In genomic region chr5:138275216-138276050, GRCm38 (mm10) we compare ENCODE assay signal across 8 mouse cellular contexts. TPM values are rescaled to one million over a fixed set of nuclear protein-coding genes. Genes with fewer than 3 reads are reported as not detected.
DNase-seq lines count a peak whose midpoint lies in the region; ATAC-seq and TF ChIP-seq lines count a peak whose summit lies in the region.

No protein-coding gene starts in this region.

- H3K36me3 ChIP-seq in ES-Bruce4 (ENCODE audit: control insufficient read depth, insufficient read depth, low read length, poor library complexity, severe bottlenecking): no peaks in the 10 kb centered on the region
- H3K36me3 ChIP-seq in intestine, embryonic 14.5 days (ENCODE audit: control insufficient read depth, insufficient read depth, low read length): peaks cover 12% of the 10 kb centered on the region
- H3K36me3 ChIP-seq in midbrain, embryonic 11.5 days (ENCODE audit: control insufficient read depth, insufficient read depth, low read length): no peaks in the 10 kb centered on the region

- TF ChIP-seq EP300 in ES-Bruce4 (IDR thresholded peaks at IDR 0.05; ENCODE audit: insufficient read depth, low read depth, low read length): no peak

- H3K4me3 ChIP-seq in ES-Bruce4 (ENCODE audit: low read depth, low read length): peak overlapping the region; percentile 19; the same call in 1 of the 2 replicates
- no peak overlapping the region for H3K4me3 ChIP-seq in intestine, embryonic 14.5 days (ENCODE audit: low read depth, low read length)
- H3K4me3 ChIP-seq in midbrain, embryonic 11.5 days (ENCODE audit: low read depth, low read length): peak overlapping the region; percentile 30

- no peak overlapping the region for H3K9ac ChIP-seq in ES-Bruce4 (ENCODE audit: low read depth, poor library complexity, severe bottlenecking)
- H3K9ac ChIP-seq in intestine, embryonic 14.5 days (ENCODE audit: low read length): no peak overlapping the region
- H3K9ac ChIP-seq in midbrain, embryonic 11.5 days (ENCODE audit: low read length): peak overlapping the region; percentile 63

- H3K4me2 ChIP-seq in intestine, embryonic 14.5 days (ENCODE audit: low read length): peak overlapping the region; percentile 31
- H3K4me2 ChIP-seq in midbrain, embryonic 11.5 days: peak overlapping the region; percentile 55

- no peaks in the 10 kb centered on the region for H3K9me3 ChIP-seq in ES-Bruce4 (replicated peaks; ENCODE audit: control insufficient read depth, insufficient read depth, low read length, poor library complexity, severe bottlenecking)
- H3K9me3 ChIP-seq in intestine, embryonic 14.5 days (ENCODE audit: control insufficient read depth, low read length): peaks cover 1% of the 10 kb centered on the region; the same call in 1 of the 2 replicates
- no peaks in the 10 kb centered on the region; the same call in 1 of the 2 replicates for H3K9me3 ChIP-seq in midbrain, embryonic 11.5 days (ENCODE audit: control insufficient read depth, low read length)

- peak; percentile 80 for DNase-seq in embryo, embryonic 10.5 days (ENCODE audit: low spot score)
- DNase-seq in intestine, embryonic 14.5 days (ENCODE audit: low spot score): peak; percentile 60
- DNase-seq in midbrain, embryonic 11.5 days (ENCODE audit: low spot score, missing footprints): peak; percentile 93
- no peak for DNase-seq in frontal cortex, postnatal 36 days (ENCODE audit: low spot score in 2 of 2)
- no peak for DNase-seq in right cerebral cortex, postnatal 14 days
- DNase-seq in thymus, postnatal 36 days: no peak
- DNase-seq in urinary bladder, adult 2 months (ENCODE audit: low spot score): no peak

- no peak overlapping the region for H3K27ac ChIP-seq in ES-Bruce4 (ENCODE audit: insufficient read depth, low read length)
- H3K27ac ChIP-seq in intestine, embryonic 14.5 days (ENCODE audit: low read depth): no peak overlapping the region
- H3K27ac ChIP-seq in midbrain, embryonic 11.5 days (ENCODE audit: low read depth, low read length): 0 out of 2 replicates have a peak overlapping the region, but pooled peaks have one; percentile 5

- no peak for ATAC-seq in intestine, embryonic 14.5 days (replicated peaks; ENCODE audit: low FRiP score, low TSS enrichment, low read depth)
- ATAC-seq in midbrain, embryonic 11.5 days (ENCODE audit: low FRiP score): no peak

- H3K4me1 ChIP-seq in ES-Bruce4 (ENCODE audit: control insufficient read depth, insufficient read depth, low read length): no peaks in the 10 kb centered on the region
- H3K4me1 ChIP-seq in intestine, embryonic 14.5 days (replicated peaks; ENCODE audit: control insufficient read depth, insufficient read depth, low read length): peaks cover 39% of the 10 kb centered on the region
- H3K4me1 ChIP-seq in midbrain, embryonic 11.5 days (ENCODE audit: control insufficient read depth, insufficient read depth, low read length): peaks cover 46% of the 10 kb centered on the region

- TF ChIP-seq POLR2A in ES-Bruce4 (IDR thresholded peaks at IDR 0.05; ENCODE audit: insufficient read depth, low read length): no peak

- H3K27me3 ChIP-seq in ES-Bruce4 (ENCODE audit: control insufficient read depth, insufficient read depth, low read length, poor library complexity, severe bottlenecking): no peaks in the 10 kb centered on the region
- H3K27me3 ChIP-seq in intestine, embryonic 14.5 days (replicated peaks; ENCODE audit: control insufficient read depth, insufficient read depth, low read length): no peaks in the 10 kb centered on the region
- no peaks in the 10 kb centered on the region; the same call in 1 of the 2 replicates for H3K27me3 ChIP-seq in midbrain, embryonic 11.5 days (ENCODE audit: control insufficient read depth, insufficient read depth, low read length)

- no peak for TF ChIP-seq CTCF in ES-Bruce4 (IDR thresholded peaks at IDR 0.05; ENCODE audit: low read depth, low read length)

- 35% methylated on average over 41 of the region's 41 CpGs for WGBS in intestine, embryonic 14.5 days
- WGBS in midbrain, embryonic 11.5 days: 6% methylated on average over 41 of the region's 41 CpGs

RNA-seq across cellular contexts. Expression of gene Gal3st4, which starts 2.8 kb away (rescaled TPM):
- 0.30 and 0.84 TPM in 2 replicates for polyA plus RNA-seq in ES-Bruce4 (2011; ENCODE audit: insufficient read depth, insufficient read length, low read depth, missing spikeins)
- polyA plus RNA-seq in intestine, embryonic 14.5 days (2014; fragmentation: Nextera tagmentation; extraction: Ambion mirVana): 1.5 and 1.8 TPM in 2 replicates
- 4.6 and 5.5 TPM in 2 replicates for polyA plus RNA-seq in midbrain, embryonic 11.5 days (2014; fragmentation: Nextera tagmentation; extraction: Ambion mirVana)
- polyA plus RNA-seq in urinary bladder, adult 2 months (2012; rRNA removed): 1.7 and 2.1 TPM in 2 replicates

RNA-seq across cellular contexts. Expression of gene Gm43720, which starts 4.3 kb away (rescaled TPM):
- not detected in 2 replicates for polyA plus RNA-seq in ES-Bruce4 (2011; ENCODE audit: insufficient read depth, insufficient read length, low read depth, missing spikeins)
- 0.12 and 0.17 TPM in 2 replicates for polyA plus RNA-seq in intestine, embryonic 14.5 days (2014; fragmentation: Nextera tagmentation; extraction: Ambion mirVana)
- 0.14 and 0.20 TPM in 2 replicates for polyA plus RNA-seq in midbrain, embryonic 11.5 days (2014; fragmentation: Nextera tagmentation; extraction: Ambion mirVana)
- 0.01 TPM in 1 of 2 replicates, not detected in the other for polyA plus RNA-seq in urinary bladder, adult 2 months (2012; rRNA removed)

RNA-seq across cellular contexts. Expression of gene Gpc2, which starts 4.4 kb away (rescaled TPM):
- 14.6 and 15.4 TPM in 2 replicates for polyA plus RNA-seq in ES-Bruce4 (2011; ENCODE audit: insufficient read depth, insufficient read length, low read depth, missing spikeins)
- polyA plus RNA-seq in intestine, embryonic 14.5 days (2014; fragmentation: Nextera tagmentation; extraction: Ambion mirVana): 3.4 and 4.9 TPM in 2 replicates
- polyA plus RNA-seq in midbrain, embryonic 11.5 days (2014; fragmentation: Nextera tagmentation; extraction: Ambion mirVana): 15.5 and 16.5 TPM in 2 replicates
- 15.4 and 21.8 TPM in 2 replicates for polyA plus RNA-seq in urinary bladder, adult 2 months (2012; rRNA removed)

RNA-seq across cellular contexts. Expression of gene Stag3, which starts 4.6 kb away (rescaled TPM):
- 16.5 and 24.6 TPM in 2 replicates for polyA plus RNA-seq in ES-Bruce4 (2011; ENCODE audit: insufficient read depth, insufficient read length, low read depth, missing spikeins)
- 3.0 and 4.6 TPM in 2 replicates for polyA plus RNA-seq in intestine, embryonic 14.5 days (2014; fragmentation: Nextera tagmentation; extraction: Ambion mirVana)
- 2.2 and 4.1 TPM in 2 replicates for polyA plus RNA-seq in midbrain, embryonic 11.5 days (2014; fragmentation: Nextera tagmentation; extraction: Ambion mirVana)
- 2.8 and 3.3 TPM in 2 replicates for polyA plus RNA-seq in urinary bladder, adult 2 months (2012; rRNA removed)

RNA-seq across cellular contexts. Expression of gene BC037034, which starts 11.6 kb away (rescaled TPM):
- 14.7 and 16.6 TPM in 2 replicates for polyA plus RNA-seq in ES-Bruce4 (2011; ENCODE audit: insufficient read depth, insufficient read length, low read depth, missing spikeins)
- 4.4 and 7.5 TPM in 2 replicates for polyA plus RNA-seq in intestine, embryonic 14.5 days (2014; fragmentation: Nextera tagmentation; extraction: Ambion mirVana)
- polyA plus RNA-seq in midbrain, embryonic 11.5 days (2014; fragmentation: Nextera tagmentation; extraction: Ambion mirVana): 5.0 and 5.2 TPM in 2 replicates
- 33.8 and 42.4 TPM in 2 replicates for polyA plus RNA-seq in urinary bladder, adult 2 months (2012; rRNA removed)

Comparison
In these comparisons a context has a peak if more than half of its experiments do, and no peak if none do; other contexts are left out.
1. DNase-seq: peak in embryo, embryonic 10.5 days (single experiment), intestine, embryonic 14.5 days (single experiment) and midbrain, embryonic 11.5 days (single experiment); none in frontal cortex, postnatal 36 days (0 of 2), right cerebral cortex, postnatal 14 days (single experiment), thymus, postnatal 36 days (0 of 2) and urinary bladder, adult 2 months (single experiment).